Mouse (Mus musculus) CH12.LX (cell line): ENCODE results near the gene AC134908.4.

Experiments
- CHD1 ChIP-seq: IDR thresholded peaks from 2 replicates; pipeline ENCODE4 v1.6.1; 2012; ENCODE audit warnings: low read depth, low read length, improper control_type of control experiment, inconsistent platforms
- CTCF ChIP-seq, 2 experiments: IDR thresholded peaks in 1 of 2; conservative IDR thresholded peaks in 1 of 2; 2 replicates each; pipeline ENCODE4 v1.5.1; 2011 to 2012; ENCODE audit warnings: low read depth in 2 of 2, low read length in 2 of 2, improper control_type of control experiment in 1 of 2, inconsistent platforms in 1 of 2, mild to moderate bottlenecking in 1 of 2, moderate library complexity in 1 of 2
- EP300 ChIP-seq: IDR thresholded peaks from 2 replicates; pipeline ENCODE4 v1.6.1; 2011; ENCODE audit warnings: low read length, improper control_type of control experiment
- ETS1 ChIP-seq: conservative IDR thresholded peaks from 2 replicates; pipeline ENCODE4 v1.6.1; 2012; ENCODE audit warnings: low read depth, mild to moderate bottlenecking, inconsistent platforms, low read length, improper control_type of control experiment, moderate library complexity
- GABPA ChIP-seq: IDR thresholded peaks from 2 replicates; pipeline ENCODE4 v1.6.1; 2012; ENCODE audit warnings: low read depth, low read length, improper control_type of control experiment, inconsistent platforms; ENCODE audit not compliant: insufficient replicate concordance
- JUND ChIP-seq: conservative IDR thresholded peaks from 2 replicates; pipeline ENCODE4 v1.6.1; 2011; ENCODE audit warnings: low read depth, low read length, improper control_type of control experiment
- POLR2A ChIP-seq: IDR thresholded peaks from 2 replicates; pipeline ENCODE4 v1.6.1; 2011; ENCODE audit warnings: low read depth, mild to moderate bottlenecking, improper control_type of control experiment, low read length
- POLR2AphosphoS2 ChIP-seq: IDR thresholded peaks from 2 replicates; pipeline ENCODE4 v1.6.1; 2011; ENCODE audit warnings: low read depth, low read length, improper control_type of control experiment
- ZMIZ1 ChIP-seq: IDR thresholded peaks from 2 replicates; pipeline ENCODE4 v1.6.1; 2012; ENCODE audit warnings: low read depth, mild to moderate bottlenecking, inconsistent platforms, low read length, improper control_type of control experiment

GRCm38 (mm10) chr17:25775318-25776062 lies 20.0 kb downstream of the AC134908.4 start:
- TF ChIP-seq POLR2A (no peak), CHD1 (no peak), POLR2AphosphoS2 (no peak), EP300 (no peak), CTCF (conservative IDR thresholded peaks at IDR 0.05 in 1 of 2, IDR thresholded peaks at IDR 0.05 in 1 of 2; ENCODE audit: low read depth in 2 of 2, low read length in 2 of 2) (no peak), ETS1 (no peak), GABPA (no peak), ZMIZ1 (no peak), JUND (no peak)
